Mouse (Mus musculus) R1 (cell line): ENCODE data around the gene Cyp2d26.

Experiments used
- DNase-seq: peaks from one replicate; pipeline ENCODE4 v3.0.0-alpha.2; 2018; ENCODE audit warnings: low read depth, low spot score

Cyp2d26 gene

DNA sequence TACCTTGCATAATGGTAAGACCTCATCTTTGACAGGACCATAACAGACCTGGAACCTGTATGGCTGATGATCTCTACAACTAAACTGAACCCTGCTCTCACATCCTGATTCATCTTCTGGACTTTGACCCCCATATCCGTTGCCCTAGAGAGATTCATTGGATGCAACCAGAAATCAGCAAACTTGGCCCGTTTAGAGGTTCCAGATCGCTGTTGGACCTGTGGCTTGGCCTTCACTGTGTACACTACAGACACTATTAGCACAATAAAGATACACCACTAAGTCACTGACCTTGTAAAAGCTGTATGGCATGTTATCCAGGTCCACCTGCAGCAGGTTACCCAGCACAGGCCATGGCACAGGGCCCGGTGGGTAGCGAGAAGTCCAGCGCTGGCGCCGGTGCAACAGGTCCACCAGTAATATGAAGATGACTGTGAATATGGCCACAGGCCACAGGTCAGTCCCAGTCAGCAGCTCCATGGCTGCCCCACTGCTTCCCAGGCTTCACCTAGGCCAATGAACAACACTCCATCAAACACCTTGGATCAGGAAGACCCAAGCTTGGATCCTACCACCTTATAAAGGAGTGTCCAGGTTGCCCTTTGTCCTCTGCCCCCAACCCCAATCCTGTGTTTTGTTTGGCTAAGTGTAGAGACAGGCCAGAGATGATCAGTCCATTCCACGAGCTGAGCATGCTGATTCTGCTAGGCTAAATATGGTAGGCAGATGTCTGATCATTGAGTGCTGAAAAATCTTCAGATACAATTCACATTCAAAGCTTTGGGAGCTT lies 30.3 kb downstream of the Cyp2d26 start, which contains the start of gene Cyp2d40:
Cyp2d40 (minus strand) TSS at position 553 of the 790 bp plus-strand sequence.
- no peak for DNase-seq

DNA sequence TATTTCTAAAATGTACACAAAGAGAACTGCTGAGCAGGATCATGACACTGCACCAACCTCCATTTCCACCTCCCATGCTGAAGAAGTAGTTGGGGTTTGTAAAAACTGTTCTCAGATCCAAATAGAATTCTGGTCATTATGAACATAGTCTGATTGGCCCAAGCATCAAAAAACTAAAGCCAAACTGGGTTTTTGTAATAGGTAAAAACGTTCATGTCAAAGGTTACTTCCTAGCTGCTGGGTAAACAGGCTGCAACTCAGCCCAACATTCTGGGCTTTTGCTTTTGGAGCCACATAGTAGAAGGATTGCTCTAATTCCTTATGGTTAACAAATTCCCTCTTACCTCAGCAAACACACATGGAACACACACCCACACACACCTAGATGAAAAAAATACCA lies 46.0 kb downstream of the Cyp2d26 start:
- DNase-seq: no peak

DNA sequence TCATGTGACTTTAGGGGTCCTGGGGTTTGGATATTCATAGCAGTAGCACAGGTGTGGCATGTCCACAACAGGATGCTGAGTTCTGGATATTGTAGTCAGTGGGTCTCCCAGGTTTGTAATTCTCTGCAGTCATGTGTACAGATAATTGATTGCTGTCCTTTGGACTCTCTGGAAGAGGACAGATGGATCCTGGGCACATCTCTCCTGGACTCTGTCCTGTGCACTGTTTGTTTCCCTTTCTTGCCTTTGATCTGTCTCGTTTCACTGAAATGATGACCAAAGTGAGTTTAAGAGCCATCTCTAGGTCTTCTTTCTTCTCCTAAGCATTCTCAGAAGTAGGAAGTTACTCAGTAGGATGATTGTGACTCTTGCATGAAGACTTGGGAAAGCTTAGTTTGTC lies 46.6 kb downstream of the Cyp2d26 start:
- no peak for DNase-seq
